Mouse (Mus musculus) liver, embryonic 13.5 days (tissue): ENCODE results near the gene Sec14l1. TPM values are rescaled to one million over a fixed set of nuclear protein-coding genes. Genes with fewer than 3 reads are reported as not detected.

ENCODE experiments used
- ATAC-seq: fragments of 200-750 bp; cut with Nextera tagmentation; 2 replicates; pipeline ENCODE4 v1.8.0; 2017; ENCODE audit warnings: low read depth, mild to moderate bottlenecking, moderate number of reproducible peaks, moderate library complexity
- DNase-seq: peaks from one replicate; pipeline ENCODE4 v3.0.0; 2022
- H3K27ac ChIP-seq: fragments of 300-500 bp; sonication (generic); 2 replicates; pipeline ENCODE4 v1.5.1; 2015; ENCODE audit warnings: moderate library complexity, mild to moderate bottlenecking, inconsistent platforms
- H3K27me3 ChIP-seq: fragments of 300-500 bp; sonication (generic); 2 replicates; pipeline ENCODE4 v1.6.1; 2015; ENCODE audit warnings: mild to moderate bottlenecking, inconsistent platforms
- H3K36me3 ChIP-seq: fragments of 300-500 bp; sonication (generic); 2 replicates; pipeline ENCODE4 v1.6.1; 2015; ENCODE audit warnings: mild to moderate bottlenecking, inconsistent platforms
- H3K4me1 ChIP-seq: fragments of 300-500 bp; sonication (generic); replicated peaks from 2 replicates; pipeline ENCODE4 v1.6.1; 2015; ENCODE audit warnings: inconsistent platforms
- H3K4me2 ChIP-seq: fragments of 300-500 bp; sonication (generic); 2 replicates; pipeline ENCODE4 v1.6.1; 2015; ENCODE audit warnings: inconsistent platforms, mild to moderate bottlenecking, moderate library complexity
- H3K4me3 ChIP-seq: fragments of 300-500 bp; sonication (generic); replicated peaks from 2 replicates; pipeline ENCODE4 v1.5.1; 2015; ENCODE audit warnings: mild to moderate bottlenecking, inconsistent platforms
- H3K9ac ChIP-seq: fragments of 300-500 bp; sonication (generic); 2 replicates; pipeline ENCODE4 v1.6.1; 2015; ENCODE audit warnings: mild to moderate bottlenecking, inconsistent platforms
- H3K9me3 ChIP-seq: fragments of 300-500 bp; sonication (generic); replicated peaks from 2 replicates; pipeline ENCODE4 v1.6.1; 2016; ENCODE audit warnings: inconsistent platforms
- WGBS: fragments of 180-500 bp; shearing (Covaris S2); methylation state at CpG from one replicate; pipeline ENCODE4 v1.1.7; 2015; ENCODE audit not compliant: insufficient replicate concordance; 5-methylcytosine and 5-hydroxymethylcytosine counted together
- polyA plus RNA-seq: library from polyadenylated mRNA; unstranded; fragments of >200 nt; fragmentation: Nextera tagmentation; extraction: Ambion mirVana; gene quantifications from 2 replicates; pipeline ENCODE4 v1.2.1, GENCODE M21; 2015

Sec14l1 gene
- polyA plus RNA-seq, 1 experiment from 2014 or later = 19.7 TPM

DNA sequence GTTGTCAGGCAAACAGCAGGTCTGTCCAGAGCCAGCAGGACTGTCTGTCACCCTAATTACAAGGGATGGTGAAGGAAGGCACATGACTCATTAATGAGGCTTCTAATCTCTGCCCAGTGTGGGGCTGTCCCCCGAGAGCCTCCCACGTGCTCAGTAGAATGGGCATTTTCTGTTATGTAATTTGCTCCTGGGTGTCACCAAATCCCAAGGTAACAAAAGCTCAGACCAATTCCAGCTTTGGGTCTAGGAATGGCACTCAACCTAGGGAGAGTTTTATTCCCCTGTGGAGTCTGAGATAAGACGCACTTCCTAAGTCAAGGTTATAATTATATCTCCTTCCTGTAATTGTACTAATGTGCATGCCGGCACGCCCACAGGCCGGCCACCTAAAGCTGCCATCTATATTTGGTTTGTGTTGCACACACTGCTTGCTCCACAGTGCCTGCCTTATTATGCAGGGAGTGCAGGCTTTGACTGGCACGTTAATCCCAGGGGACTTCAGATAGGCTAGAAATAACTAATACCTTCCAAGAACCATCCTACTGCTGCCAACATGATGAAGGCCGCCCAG is 13.5 kb upstream of the Sec14l1 start:
- DNase-seq (no peak), ATAC-seq (no peak)
- H3K27me3 ChIP-seq = no peaks in the 10 kb centered on the region
- 41% methylated on average over 8 of the region's 8 CpGs for WGBS
- H3K4me2 ChIP-seq = no peak overlapping the region
- H3K27ac ChIP-seq = no peak overlapping the region
- H3K9ac ChIP-seq = no peak overlapping the region
- no peaks in the 10 kb centered on the region for H3K9me3 ChIP-seq
- H3K4me3 ChIP-seq = no peak overlapping the region
- H3K36me3 ChIP-seq = no peaks in the 10 kb centered on the region
- H3K4me1 ChIP-seq = peaks cover 21% of the 10 kb centered on the region

DNA sequence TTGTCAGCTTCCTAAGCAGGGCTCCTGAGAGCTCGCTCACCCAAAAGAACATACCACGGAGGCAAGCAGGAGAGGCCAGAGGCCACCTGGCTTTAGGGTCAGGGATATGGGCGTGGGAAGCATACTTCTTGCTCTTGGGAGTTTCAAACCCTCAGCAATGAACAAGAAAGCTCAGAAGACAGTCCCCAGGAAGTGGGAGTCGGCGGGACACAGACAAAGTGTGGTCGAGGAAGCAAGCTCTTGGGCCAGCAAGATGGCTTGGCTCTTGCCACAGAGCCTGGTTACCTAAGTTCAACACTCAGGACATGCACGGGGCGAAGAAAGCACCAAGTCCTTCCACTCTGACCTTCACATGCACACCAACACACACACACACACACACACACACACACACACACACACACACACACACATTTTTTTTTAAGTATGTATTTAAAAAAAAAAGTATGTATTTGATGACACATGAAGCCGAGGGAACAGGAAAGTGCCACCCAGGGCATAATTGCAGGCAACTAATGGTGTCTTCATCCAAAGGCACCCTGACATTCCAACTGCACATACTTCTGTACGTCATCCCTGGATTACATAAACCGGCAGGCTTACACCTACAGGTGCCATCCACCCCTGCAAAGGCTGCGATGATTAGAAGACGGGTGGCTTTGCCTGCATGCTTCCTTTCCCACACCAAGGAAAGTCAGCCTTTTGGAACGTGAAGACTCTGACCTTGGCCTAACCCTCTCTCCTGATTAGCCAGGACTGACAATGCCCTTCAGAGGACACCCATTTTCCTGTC is 12.8 kb upstream of the Sec14l1 start:
- DNase-seq (no peak), ATAC-seq (no peak)
- H3K27me3 ChIP-seq = no peaks in the 10 kb centered on the region
- H3K27ac ChIP-seq = no peak overlapping the region
- no peak overlapping the region for H3K4me3 ChIP-seq
- H3K9ac ChIP-seq = no peak overlapping the region
- H3K9me3 ChIP-seq = no peaks in the 10 kb centered on the region
- peaks cover 27% of the 10 kb centered on the region for H3K4me1 ChIP-seq
- whole genome bisulfite sequencing = 62% methylated on average over 14 of the region's 14 CpGs
- H3K4me2 ChIP-seq = no peak overlapping the region
- H3K36me3 ChIP-seq = no peaks in the 10 kb centered on the region

DNA sequence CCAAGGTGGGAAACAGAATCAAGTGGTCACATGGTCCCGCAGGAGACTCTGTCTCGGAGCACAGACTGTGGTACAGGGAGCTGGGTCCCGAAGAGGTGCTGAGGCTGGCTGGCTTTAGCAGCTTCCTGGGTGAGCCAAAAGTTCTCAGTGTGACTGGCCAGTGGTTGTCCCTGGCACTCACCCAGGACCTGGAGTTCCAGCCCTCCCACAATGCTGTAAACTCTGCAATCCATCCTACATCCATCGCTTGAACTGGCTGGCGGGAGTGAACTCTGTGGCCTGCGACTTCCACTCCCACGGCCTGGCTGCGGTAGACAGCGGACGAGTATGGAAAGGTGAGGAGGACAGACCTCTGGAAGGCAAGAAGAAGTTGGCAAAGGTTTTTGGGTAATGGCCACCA is 11.4 kb upstream of the Sec14l1 start:
- no peaks in the 10 kb centered on the region for H3K36me3 ChIP-seq
- no peaks in the 10 kb centered on the region for H3K9me3 ChIP-seq
- DNase-seq (no peak), ATAC-seq (no peak)
- H3K27ac ChIP-seq = no peak overlapping the region
- H3K4me2 ChIP-seq = no peak overlapping the region
- 72% methylated on average over 10 of the region's 10 CpGs for WGBS
- no peaks in the 10 kb centered on the region for H3K27me3 ChIP-seq
- no peak overlapping the region for H3K4me3 ChIP-seq
- no peak overlapping the region for H3K9ac ChIP-seq
- peaks cover 25% of the 10 kb centered on the region for H3K4me1 ChIP-seq

DNA sequence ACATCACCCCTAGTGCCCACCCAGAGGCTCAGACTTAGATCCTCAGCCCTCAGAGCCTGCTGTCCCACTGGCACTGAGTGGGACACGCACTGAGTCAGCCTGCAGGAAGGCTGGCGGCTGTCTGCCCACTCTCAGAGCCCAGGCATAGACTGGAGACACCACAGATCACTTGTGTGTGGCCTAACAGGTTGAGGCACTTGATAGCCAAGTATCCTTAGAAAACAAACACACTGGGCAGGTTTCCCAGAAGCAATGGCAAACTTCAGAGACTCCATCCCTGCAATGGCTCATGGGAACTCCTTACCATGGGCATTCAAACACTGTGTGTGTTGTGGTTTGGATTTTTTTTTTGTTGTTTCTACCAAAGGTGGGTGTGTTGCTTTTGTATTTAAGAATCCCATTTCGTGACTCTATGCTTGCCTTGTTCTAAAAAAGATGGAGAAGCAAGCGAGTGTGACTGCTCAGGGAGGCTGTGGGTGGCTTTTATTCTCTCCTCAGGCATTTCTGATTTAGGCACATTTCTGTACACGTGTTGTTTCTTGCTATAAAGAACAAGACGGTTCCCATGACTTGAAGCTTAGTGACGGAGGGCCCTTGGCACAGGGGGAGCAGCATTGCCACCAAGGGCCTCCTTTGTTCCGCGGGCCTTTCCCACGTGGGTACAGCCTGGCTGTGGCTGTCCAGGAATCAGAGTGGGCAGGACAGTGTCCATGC is 10.8 kb upstream of the Sec14l1 start:
- H3K27me3 ChIP-seq = no peaks in the 10 kb centered on the region
- H3K4me1 ChIP-seq = peaks cover 30% of the 10 kb centered on the region
- ATAC-seq = no peak
- H3K9ac ChIP-seq = no peak overlapping the region
- DNase-seq = no peak
- WGBS = 72% methylated on average over 10 of the region's 10 CpGs
- H3K4me3 ChIP-seq = no peak overlapping the region
- no peak overlapping the region for H3K27ac ChIP-seq
- H3K36me3 ChIP-seq = no peaks in the 10 kb centered on the region
- no peaks in the 10 kb centered on the region for H3K9me3 ChIP-seq
- H3K4me2 ChIP-seq = no peak overlapping the region

DNA sequence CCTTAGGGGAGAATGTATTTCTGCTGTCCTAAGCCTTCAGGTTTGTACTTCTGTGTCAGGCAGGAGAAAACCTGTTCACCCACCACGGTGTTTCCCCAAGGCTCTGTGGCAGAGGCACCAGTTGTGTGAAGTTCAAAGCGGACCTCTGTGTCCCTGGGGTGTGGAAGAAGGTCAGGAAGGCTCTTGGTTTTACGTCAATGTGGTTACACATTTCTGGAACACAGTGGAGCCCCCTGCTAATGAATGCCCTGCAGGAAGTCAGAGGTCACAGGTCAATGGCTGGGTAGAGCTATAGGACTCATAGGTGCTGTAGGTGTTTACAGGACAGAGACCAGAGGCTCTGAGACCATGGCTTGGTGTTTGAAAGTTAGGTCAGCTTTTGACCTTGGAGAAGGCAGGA is 9.7 kb upstream of the Sec14l1 start:
- H3K4me3 ChIP-seq = no peak overlapping the region
- H3K9me3 ChIP-seq = no peaks in the 10 kb centered on the region
- H3K9ac ChIP-seq = no peak overlapping the region
- H3K4me2 ChIP-seq = no peak overlapping the region
- no peak overlapping the region for H3K27ac ChIP-seq
- no peaks in the 10 kb centered on the region for H3K36me3 ChIP-seq
- no peaks in the 10 kb centered on the region for H3K27me3 ChIP-seq
- ATAC-seq = no peak
- 57% methylated on average over 3 of the region's 3 CpGs for WGBS
- peaks cover 37% of the 10 kb centered on the region for H3K4me1 ChIP-seq
- no peak for DNase-seq

DNA sequence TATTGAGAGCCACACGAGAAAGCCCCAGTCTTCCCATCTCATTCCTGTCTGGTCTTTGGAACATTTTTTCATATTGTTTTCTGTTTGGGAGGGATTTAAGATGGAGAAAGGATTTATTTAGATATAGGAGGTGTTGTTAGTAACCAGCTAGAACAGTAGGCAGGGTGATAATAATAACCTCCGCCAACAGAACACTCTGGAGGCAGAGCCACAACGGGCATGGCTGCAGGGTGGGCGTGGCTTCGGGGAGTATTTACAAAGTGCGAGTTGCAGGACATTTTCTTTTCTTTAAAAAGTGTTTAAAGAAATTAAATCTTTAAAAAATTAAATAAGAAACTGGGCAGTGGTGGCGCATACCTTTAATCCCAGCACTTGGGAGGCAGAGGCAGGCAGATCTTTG is 9.1 kb upstream of the Sec14l1 start:
- H3K4me3 ChIP-seq = no peak overlapping the region
- DNase-seq (no peak), ATAC-seq (no peak)
- no peak overlapping the region for H3K9ac ChIP-seq
- 58% methylated on average over 7 of the region's 7 CpGs for WGBS
- H3K36me3 ChIP-seq = no peaks in the 10 kb centered on the region
- H3K27ac ChIP-seq = no peak overlapping the region
- H3K9me3 ChIP-seq = no peaks in the 10 kb centered on the region
- peaks cover 37% of the 10 kb centered on the region for H3K4me1 ChIP-seq
- H3K27me3 ChIP-seq = no peaks in the 10 kb centered on the region
- H3K4me2 ChIP-seq = no peak overlapping the region

DNA sequence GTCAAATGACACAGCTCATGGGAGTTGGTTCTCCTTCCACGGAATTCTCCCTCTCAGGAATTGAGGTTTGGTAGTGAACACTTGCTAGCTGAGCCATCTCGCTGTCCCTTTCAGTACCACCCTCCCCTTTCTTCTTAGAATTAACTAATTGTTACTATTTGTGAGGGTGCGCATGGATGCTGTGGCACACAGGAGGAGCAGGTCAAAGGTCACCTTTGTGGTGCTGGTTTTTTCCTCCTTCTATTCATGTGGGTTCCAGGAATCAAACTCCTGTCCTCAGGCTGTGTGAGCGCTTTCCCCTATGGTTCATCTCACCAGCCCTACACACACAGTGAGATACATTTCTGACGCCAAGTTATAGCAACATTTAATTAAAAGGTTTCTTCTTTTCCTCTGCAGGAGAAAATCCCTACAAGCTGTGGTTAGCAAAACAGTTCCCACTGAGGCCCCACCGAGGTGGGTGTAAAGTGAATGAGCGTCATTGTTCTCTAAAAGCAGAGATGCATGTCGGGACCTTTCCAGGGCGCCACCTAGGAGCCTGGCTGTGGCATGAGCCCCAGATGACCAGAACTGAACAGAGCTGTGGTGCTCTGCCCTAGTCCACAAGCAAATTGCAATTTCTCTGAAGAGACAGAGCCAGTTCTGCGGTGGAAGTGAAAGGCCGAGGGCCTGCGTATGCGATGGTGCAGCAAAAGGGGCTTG is 8.2 kb upstream of the Sec14l1 start:
- Histone ChIP-seq H3K9me3 (no peaks in the 10 kb centered on the region), H3K4me2 (no peak overlapping the region), H3K27ac (no peak overlapping the region), H3K9ac (no peak overlapping the region), H3K4me1 (peaks cover 36% of the 10 kb centered on the region), H3K27me3 (no peaks in the 10 kb centered on the region), H3K36me3 (no peaks in the 10 kb centered on the region), H3K4me3 (no peak overlapping the region)
- DNase-seq = no peak
- no peak for ATAC-seq
- WGBS = 59% methylated on average over 13 of the region's 13 CpGs

DNA sequence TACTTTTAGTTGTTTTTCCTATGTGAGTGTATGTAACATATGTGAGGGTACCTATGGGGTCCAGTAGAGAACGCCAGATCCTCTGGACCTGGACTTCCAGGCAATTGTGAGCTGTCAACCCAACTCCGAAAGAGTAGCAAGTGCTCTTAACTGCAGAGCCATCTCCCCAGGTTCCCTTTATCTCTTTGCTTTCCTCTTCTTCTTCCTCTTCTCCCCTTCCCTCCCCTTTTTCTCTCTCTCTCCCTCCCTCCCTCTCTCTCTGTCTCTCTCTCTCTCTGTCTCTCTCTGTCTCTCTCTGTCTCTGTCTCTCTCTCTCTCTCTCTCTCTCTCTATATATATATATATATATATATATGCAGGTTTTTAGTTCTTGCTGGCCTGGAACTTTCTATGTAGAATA is 7.1 kb upstream of the Sec14l1 start:
- DNase-seq (no peak), ATAC-seq (no peak)
- H3K4me2 ChIP-seq = no peak overlapping the region
- 74% methylated on average over 2 of the region's 2 CpGs for WGBS
- no peaks in the 10 kb centered on the region for H3K9me3 ChIP-seq
- H3K9ac ChIP-seq = no peak overlapping the region
- H3K27me3 ChIP-seq = no peaks in the 10 kb centered on the region
- H3K36me3 ChIP-seq = no peaks in the 10 kb centered on the region
- no peak overlapping the region for H3K4me3 ChIP-seq
- peaks cover 45% of the 10 kb centered on the region for H3K4me1 ChIP-seq
- no peak overlapping the region for H3K27ac ChIP-seq

DNA sequence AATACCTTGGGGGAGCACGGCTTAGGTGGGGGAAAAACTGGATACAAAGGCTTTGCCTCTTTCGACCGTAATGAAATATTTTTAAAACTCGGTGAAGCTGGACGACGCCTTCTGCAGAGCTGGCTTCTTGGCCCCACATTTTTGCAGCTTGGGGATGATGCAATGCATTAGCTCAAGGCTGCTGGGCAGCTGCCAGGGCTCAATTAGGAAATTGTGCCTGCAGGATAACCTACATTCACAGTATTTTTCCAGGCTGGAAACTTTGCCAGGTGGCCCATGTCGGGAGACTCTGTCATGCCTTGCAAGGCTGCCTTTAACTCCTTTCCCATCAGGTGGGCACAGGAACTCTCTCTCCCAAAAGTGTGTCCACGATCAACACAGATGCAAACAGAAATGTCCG is 6.4 kb upstream of the Sec14l1 start:
- no peak for ATAC-seq
- H3K27me3 ChIP-seq = no peaks in the 10 kb centered on the region
- H3K4me3 ChIP-seq = no peak overlapping the region
- H3K9ac ChIP-seq = no peak overlapping the region
- no peak overlapping the region for H3K4me2 ChIP-seq
- H3K9me3 ChIP-seq = peaks cover 3% of the 10 kb centered on the region; the same call in 1 of the 2 replicates
- no peaks in the 10 kb centered on the region for H3K36me3 ChIP-seq
- H3K27ac ChIP-seq = no peak overlapping the region
- WGBS = 66% methylated on average over 9 of the region's 9 CpGs
- DNase-seq = no peak
- H3K4me1 ChIP-seq = peaks cover 50% of the 10 kb centered on the region

DNA sequence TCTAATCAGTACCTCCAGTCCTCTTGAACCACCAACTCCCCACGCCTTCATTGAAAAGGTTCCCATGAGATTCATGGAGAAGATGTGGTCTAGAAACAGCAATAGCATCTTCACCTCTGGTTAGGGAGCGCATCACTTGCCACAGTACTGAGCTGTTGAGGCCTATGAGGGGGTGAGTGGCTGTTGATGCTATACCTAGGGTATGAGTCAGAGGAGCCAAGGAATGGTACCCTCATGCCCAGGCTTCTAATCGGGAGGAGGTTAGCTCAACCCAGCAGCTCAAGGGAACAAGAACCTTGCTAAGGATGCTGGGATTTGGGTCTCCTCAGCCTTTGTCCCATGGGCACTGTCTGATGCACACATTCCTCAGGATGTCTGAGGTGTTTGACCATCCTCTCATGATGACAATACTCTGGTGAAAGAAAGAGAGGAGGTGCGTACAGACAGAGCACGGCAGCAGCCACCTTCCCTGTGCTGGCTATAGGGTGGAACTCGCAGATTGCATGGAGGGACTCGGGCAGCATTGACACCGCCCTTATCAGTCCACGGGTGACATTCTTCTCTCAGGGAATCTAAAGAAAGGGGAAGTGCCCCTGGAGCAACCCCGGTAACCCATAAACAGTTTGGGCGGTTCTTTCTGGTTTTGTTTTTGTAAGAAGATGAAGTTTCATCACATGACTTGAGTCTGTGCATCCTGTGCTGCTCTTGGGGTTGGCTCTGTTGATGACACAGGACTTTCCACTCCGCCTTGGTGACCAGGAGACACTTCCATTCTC is 5.6 kb upstream of the Sec14l1 start:
- H3K36me3 ChIP-seq = no peaks in the 10 kb centered on the region
- H3K27me3 ChIP-seq = no peaks in the 10 kb centered on the region
- no peak overlapping the region for H3K4me3 ChIP-seq
- H3K4me2 ChIP-seq = no peak overlapping the region
- DNase-seq (no peak), ATAC-seq (no peak)
- H3K27ac ChIP-seq = no peak overlapping the region
- peaks cover 4% of the 10 kb centered on the region; the same call in 1 of the 2 replicates for H3K9me3 ChIP-seq
- no peak overlapping the region for H3K9ac ChIP-seq
- peaks cover 54% of the 10 kb centered on the region for H3K4me1 ChIP-seq
- 39% methylated on average over 12 of the region's 12 CpGs for WGBS
